Mouse (Mus musculus): ENCODE data around the gene Qrfp. TPM values are rescaled to one million over a fixed set of nuclear protein-coding genes. Genes with fewer than 3 reads are reported as not detected.

Gene Qrfp
- polyA plus RNA-seq, 1 experiment, result not detected

DNA sequence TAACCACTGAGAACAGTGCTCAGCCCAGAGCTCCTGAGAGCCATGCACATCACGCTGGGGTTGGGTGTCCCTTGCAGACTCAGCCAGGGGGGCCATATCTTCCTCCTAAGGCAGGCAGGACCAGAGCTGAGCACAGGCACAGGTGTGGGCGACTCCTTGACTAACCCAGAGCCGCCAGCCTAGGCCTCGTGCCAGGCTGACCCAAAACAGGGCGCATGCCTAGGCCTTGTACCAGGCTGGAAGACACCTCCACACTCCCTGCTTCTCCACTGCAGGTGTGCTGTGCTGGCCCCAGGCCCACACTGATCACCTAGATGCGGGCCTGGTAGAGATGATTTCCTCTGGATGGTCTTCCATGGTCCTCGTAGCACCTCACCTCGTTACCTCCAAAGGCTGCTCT, 7.6 kb downstream of the Qrfp start:
- TF ChIP-seq CTCF (IDR thresholded peaks at IDR 0.05; ENCODE audit: low read depth, low read length) (no peak), POLR2A (IDR thresholded peaks at IDR 0.05; ENCODE audit: borderline replicate concordance, low read depth, low read length) (no peak)
- Histone ChIP-seq H3K27ac (ENCODE audit: insufficient read depth, low read depth, low read length) (no peak overlapping the region), H3K4me3 (ENCODE audit: insufficient read depth, low read length) (no peak overlapping the region), H3K4me1 (ENCODE audit: control insufficient read depth, insufficient read depth, low read length) (no peaks in the 10 kb centered on the region)

DNA sequence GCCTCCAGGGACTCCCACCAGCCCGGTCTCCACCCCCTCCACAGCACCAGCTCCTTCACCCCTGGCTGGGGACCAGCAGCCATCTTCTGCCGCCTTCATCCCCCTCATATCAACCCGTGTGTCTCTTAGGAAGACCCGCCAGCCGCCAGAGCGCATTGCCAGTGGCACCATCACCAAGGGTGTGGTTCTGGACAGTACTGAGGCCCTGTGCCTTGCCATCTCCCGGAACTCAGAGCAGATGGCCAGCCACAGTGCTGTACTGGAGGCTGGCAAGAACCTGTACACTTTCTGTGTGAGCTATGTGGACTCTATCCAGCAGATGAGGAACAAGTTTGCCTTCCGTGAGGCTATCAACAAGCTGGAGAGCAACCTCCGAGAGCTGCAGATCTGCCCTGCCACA, 9.0 kb downstream of the Qrfp start:
- H3K27ac ChIP-seq (ENCODE audit: insufficient read depth, low read depth, low read length), result no peak overlapping the region
- H3K4me3 ChIP-seq (ENCODE audit: insufficient read depth, low read length), result no peak overlapping the region
- TF ChIP-seq POLR2A (IDR thresholded peaks at IDR 0.05; ENCODE audit: borderline replicate concordance, low read depth, low read length) (no peak), CTCF (IDR thresholded peaks at IDR 0.05; ENCODE audit: low read depth, low read length) (no peak)
- H3K4me1 ChIP-seq (ENCODE audit: control insufficient read depth, insufficient read depth, low read length), result no peaks in the 10 kb centered on the region

DNA sequence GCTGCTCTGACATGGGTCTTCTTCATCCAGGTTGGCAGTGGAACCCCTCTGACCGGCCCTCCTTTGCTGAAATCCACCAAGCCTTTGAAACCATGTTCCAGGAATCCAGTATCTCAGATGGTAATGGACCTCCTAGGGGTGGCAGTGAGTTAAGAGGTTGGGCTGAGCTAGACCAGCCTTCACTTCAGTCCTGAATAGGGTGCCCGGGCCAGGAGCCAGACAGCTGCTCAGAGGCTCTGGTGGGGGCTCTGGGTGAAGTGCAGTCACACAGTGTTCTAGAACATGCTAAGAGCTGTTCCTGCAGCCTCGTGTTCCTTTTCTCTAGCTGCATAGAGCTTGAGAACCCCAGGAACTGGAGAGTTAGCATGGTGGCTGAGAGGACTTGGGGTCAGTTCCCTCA, 13.4 kb downstream of the Qrfp start:
- no peaks in the 10 kb centered on the region for H3K4me1 ChIP-seq (ENCODE audit: control insufficient read depth, insufficient read depth, low read length)
- no peak for TF ChIP-seq CTCF (IDR thresholded peaks at IDR 0.05; ENCODE audit: low read depth, low read length)
- TF ChIP-seq POLR2A (IDR thresholded peaks at IDR 0.05; ENCODE audit: borderline replicate concordance, low read depth, low read length), result no peak
- H3K27ac ChIP-seq (ENCODE audit: insufficient read depth, low read depth, low read length), result no peak overlapping the region
- H3K4me3 ChIP-seq (ENCODE audit: insufficient read depth, low read length), result no peak overlapping the region

DNA sequence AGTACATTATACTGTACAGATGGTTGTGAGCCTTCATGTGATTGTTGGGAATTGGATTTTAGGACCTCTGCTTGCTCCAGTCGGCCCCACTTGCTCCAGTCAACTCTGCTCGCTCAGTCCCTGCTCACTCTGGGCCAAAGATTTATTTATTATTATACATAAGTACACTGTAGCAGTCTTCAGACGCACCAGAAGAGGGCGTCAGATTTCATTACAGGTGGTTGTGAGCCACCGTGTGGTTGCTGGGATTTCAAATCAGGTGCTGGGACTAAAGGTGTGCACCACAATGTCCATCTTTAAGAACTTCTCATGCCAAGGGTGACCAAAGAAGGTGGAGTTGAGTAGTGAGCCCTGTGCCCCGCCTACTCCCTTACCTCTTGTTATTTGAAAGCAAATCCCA, 17.8 kb downstream of the Qrfp start:
- TF ChIP-seq POLR2A (IDR thresholded peaks at IDR 0.05; ENCODE audit: borderline replicate concordance, low read depth, low read length) (no peak), CTCF (IDR thresholded peaks at IDR 0.05; ENCODE audit: low read depth, low read length) (no peak)
- Histone ChIP-seq H3K4me3 (ENCODE audit: insufficient read depth, low read length) (no peak overlapping the region), H3K4me1 (ENCODE audit: control insufficient read depth, insufficient read depth, low read length) (no peaks in the 10 kb centered on the region), H3K27ac (ENCODE audit: insufficient read depth, low read depth, low read length) (no peak overlapping the region)

DNA sequence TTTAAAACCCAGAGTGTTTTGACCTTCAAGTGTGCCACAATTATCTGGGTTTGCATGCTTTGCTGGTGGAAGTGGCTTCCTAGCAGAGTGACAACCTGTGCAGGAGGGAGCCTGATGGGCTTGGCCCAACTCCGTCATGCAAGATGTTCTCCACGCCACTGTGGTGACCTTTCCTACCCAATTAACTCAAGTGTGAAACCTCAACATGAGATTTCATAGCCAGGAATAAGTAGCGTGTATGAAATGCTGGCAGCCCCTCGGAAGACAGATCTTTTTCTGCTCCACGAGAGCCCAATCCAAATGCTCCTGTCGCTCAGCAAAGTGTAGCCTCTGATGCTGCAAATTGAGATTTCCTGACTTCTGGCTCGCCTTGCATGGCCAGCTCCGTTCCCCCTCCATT, 19.1 kb downstream of the Qrfp start:
- H3K4me1 ChIP-seq (ENCODE audit: control insufficient read depth, insufficient read depth, low read length), result no peaks in the 10 kb centered on the region
- no peak overlapping the region for H3K4me3 ChIP-seq (ENCODE audit: insufficient read depth, low read length)
- TF ChIP-seq CTCF (IDR thresholded peaks at IDR 0.05; ENCODE audit: low read depth, low read length) (no peak), POLR2A (IDR thresholded peaks at IDR 0.05; ENCODE audit: borderline replicate concordance, low read depth, low read length) (no peak)
- no peak overlapping the region for H3K27ac ChIP-seq (ENCODE audit: insufficient read depth, low read depth, low read length)

DNA sequence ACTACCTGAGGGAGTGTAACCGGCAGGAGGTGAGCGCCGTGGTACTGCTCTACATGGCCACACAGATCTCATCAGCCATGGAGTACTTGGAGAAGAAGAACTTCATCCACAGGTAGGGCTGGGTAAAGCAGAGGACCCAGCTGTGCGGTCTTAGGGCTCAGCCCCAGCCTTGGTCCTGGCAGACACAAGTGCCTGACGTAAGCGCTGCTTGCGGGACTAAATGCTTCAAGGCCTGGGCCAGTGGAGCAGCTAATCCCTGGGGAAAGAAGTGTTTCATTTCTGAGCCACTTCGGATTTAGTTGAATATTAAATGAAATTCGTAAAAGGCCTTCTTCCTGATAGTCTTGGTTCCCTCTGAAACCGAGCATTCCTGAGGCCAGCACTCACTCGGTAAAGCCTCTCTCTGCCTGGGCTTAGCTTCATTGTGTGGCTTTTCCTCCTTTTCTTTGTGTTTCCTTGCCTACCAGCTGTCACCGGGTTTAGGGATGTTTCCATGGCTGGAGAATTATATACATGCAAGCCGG, 19.6 kb downstream of the Qrfp start:
- Histone ChIP-seq H3K27ac (ENCODE audit: insufficient read depth, low read depth, low read length) (no peak overlapping the region), H3K4me1 (ENCODE audit: control insufficient read depth, insufficient read depth, low read length) (no peaks in the 10 kb centered on the region), H3K4me3 (ENCODE audit: insufficient read depth, low read length) (no peak overlapping the region)
- TF ChIP-seq POLR2A (IDR thresholded peaks at IDR 0.05; ENCODE audit: borderline replicate concordance, low read depth, low read length) (no peak), CTCF (IDR thresholded peaks at IDR 0.05; ENCODE audit: low read depth, low read length) (no peak)

DNA sequence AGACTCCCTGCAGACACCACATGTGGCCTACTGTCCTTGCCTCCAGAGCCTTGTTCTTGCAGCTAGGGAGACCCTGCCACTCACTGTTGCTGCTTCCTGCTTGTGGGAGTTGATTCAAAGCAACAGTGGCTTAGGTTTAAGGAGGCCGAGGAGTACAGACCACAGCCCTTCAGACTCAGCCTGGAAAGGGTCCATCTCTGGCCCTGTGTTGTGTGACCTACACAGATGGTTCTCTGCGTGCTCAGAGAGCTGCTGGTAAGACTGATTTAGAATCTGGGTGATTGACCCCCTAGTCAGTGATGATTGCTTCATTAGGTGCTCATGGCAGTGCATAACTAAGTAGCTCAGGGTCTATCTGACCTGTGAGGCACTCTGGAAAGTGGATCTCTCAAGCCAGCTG, 21.2 kb downstream of the Qrfp start:
- Histone ChIP-seq H3K4me3 (ENCODE audit: insufficient read depth, low read length) (no peak overlapping the region), H3K4me1 (ENCODE audit: control insufficient read depth, insufficient read depth, low read length) (no peaks in the 10 kb centered on the region), H3K27ac (ENCODE audit: insufficient read depth, low read depth, low read length) (no peak overlapping the region)
- TF ChIP-seq POLR2A (IDR thresholded peaks at IDR 0.05; ENCODE audit: borderline replicate concordance, low read depth, low read length), result no peak
- TF ChIP-seq CTCF (IDR thresholded peaks at IDR 0.05; ENCODE audit: low read depth, low read length), result no peak

DNA sequence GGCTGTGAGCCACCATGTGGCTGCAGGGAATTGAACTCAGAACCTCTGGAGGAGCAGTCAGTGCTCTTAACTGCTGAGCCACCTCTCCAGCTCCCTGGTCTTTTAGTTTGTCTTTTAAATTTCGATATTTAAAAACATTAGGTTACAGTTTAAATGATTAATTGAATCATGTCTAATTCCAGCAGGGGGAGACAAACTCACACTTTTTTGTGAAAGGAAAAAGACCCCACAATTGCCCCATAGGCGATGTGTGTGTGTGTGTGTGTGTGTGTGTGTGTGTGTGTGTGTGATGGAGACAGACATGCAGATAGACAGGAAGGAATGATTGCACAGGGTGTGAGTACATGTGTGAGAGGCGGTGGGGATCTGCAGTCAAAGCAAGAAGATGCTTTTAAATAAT, 22.2 kb downstream of the Qrfp start:
- TF ChIP-seq CTCF (IDR thresholded peaks at IDR 0.05; ENCODE audit: low read depth, low read length) (no peak), POLR2A (IDR thresholded peaks at IDR 0.05; ENCODE audit: borderline replicate concordance, low read depth, low read length) (no peak)
- no peak overlapping the region for H3K4me3 ChIP-seq (ENCODE audit: insufficient read depth, low read length)
- H3K4me1 ChIP-seq (ENCODE audit: control insufficient read depth, insufficient read depth, low read length), result no peaks in the 10 kb centered on the region
- H3K27ac ChIP-seq (ENCODE audit: insufficient read depth, low read depth, low read length), result no peak overlapping the region

DNA sequence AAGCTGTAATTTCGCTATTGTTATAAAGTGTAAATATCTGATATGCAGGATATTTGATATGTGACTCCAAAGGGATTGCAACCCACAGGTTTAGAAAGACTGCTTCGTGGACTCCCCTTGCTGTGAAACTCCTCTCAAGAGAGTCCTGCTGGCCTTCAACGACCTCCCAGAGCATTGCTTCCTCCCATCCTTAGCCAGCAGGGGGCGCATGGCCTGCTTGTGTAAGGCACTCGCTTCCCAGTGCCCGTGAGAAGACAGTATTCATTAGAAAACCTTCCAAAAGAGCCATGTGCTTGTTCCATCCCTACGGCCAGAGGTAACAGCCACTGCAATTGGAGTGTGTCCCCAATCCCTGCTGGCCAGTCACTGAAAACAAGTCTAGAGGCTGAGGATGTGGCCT, 23.4 kb downstream of the Qrfp start:
- no peak overlapping the region for H3K4me3 ChIP-seq (ENCODE audit: insufficient read depth, low read length)
- no peaks in the 10 kb centered on the region for H3K4me1 ChIP-seq (ENCODE audit: control insufficient read depth, insufficient read depth, low read length)
- TF ChIP-seq CTCF (IDR thresholded peaks at IDR 0.05; ENCODE audit: low read depth, low read length) (peak; percentile 86), POLR2A (IDR thresholded peaks at IDR 0.05; ENCODE audit: borderline replicate concordance, low read depth, low read length) (no peak)
- no peak overlapping the region for H3K27ac ChIP-seq (ENCODE audit: insufficient read depth, low read depth, low read length)

DNA sequence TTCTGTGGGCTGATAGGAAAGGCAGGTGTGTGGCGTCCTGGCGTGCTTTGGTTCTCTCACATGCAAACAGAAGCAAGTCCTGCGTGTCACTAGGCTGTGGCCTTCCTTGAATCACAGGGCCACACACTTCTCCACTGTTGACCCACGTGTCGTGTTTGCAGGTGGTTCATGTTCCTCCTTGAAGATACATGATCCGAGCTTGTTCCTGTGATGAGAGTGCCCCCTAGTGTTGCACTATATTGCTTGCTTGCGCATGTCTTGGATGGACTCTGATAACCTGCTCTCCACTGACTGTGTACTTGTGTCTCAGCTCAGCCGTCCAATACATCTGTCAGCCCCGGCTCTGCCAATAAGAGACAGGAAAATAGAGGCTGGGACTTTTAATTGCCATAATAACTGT, 25.3 kb downstream of the Qrfp start:
- TF ChIP-seq POLR2A (IDR thresholded peaks at IDR 0.05; ENCODE audit: borderline replicate concordance, low read depth, low read length) (no peak), CTCF (IDR thresholded peaks at IDR 0.05; ENCODE audit: low read depth, low read length) (peak; percentile 48)
- Histone ChIP-seq H3K4me1 (ENCODE audit: control insufficient read depth, insufficient read depth, low read length) (no peaks in the 10 kb centered on the region), H3K4me3 (ENCODE audit: insufficient read depth, low read length) (no peak overlapping the region), H3K27ac (ENCODE audit: insufficient read depth, low read depth, low read length) (no peak overlapping the region)

Data from bone marrow macrophage, adult 2 months (primary cell).